Mouse (Mus musculus): ENCODE measurements around the gene Ipo9. TPM values are rescaled to one million over a fixed set of nuclear protein-coding genes. Genes with fewer than 3 reads are reported as not detected.

Ipo9 gene
- total RNA-seq (2023), result 79.2 TPM

DNA sequence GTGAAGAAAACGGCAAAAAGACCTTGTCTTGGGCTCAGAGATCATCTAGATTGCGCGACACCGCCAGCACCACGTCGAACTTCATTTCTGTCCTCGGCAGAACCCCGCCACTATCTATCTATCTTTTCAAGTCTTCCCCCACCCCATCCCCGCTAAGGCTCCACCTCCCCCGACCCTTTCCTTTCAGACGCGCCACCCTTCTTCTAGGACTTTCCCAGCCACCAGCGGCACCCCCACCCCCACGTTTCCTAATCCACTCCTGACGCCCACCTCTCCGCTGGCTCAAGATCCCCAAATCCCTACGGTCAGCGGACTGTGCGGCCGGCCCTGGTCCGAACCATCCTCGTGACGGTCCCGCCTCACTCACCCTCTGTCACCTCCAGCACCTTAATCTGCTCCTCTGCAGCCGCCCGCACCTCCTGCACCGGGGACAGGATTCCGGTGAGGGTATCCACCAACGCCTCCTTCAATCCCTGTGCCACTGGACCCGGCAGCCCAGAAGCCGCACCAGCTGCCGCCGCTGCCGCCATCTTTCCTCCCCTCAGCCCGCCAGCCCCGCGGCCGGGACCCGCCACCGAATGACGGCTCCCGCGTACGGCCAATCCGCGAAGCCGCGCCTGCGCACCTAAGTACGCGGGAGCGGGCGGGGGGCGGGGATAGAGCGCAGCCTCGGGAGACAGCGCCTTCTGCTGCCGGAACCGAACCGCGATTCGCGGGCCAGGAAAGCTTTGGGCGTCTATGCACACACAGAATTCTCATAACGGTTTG lies at the start of gene Ipo9:
Gene Ipo9 (minus strand): TSS at position 599 of the 768 bp plus-strand sequence.

GRCm38 (mm10) chr1:135374868-135375581 lies 55.3 kb downstream of the Ipo9 start, which contains the start of gene Shisa4:
TSS of gene Shisa4 (minus strand) at chr1:135375237.

Other genes starting within 250 kb of the Ipo9 start
- not detected for gene Elf3, start 171.9 kb downstream of the Ipo9 start, total RNA-seq (2023)
- gene Rnpep, start 146.4 kb downstream of the Ipo9 start, total RNA-seq (2023), result 27.0 TPM
- 55.8 TPM for gene Timm17a, start 116.7 kb downstream of the Ipo9 start, total RNA-seq (2023)
- gene Lmod1, start 105.7 kb downstream of the Ipo9 start, total RNA-seq (2023), result not detected
- gene Shisa4, start 55.3 kb downstream of the Ipo9 start, total RNA-seq (2023), result 1.4 TPM
- gene Nav1, start 176.8 kb upstream of the Ipo9 start, total RNA-seq (2023), result 2.4 TPM